Mouse (Mus musculus) lung, postnatal 14 days (tissue): ENCODE data around the gene Tacr2.

Source experiments
- DNase-seq: peaks from one replicate; pipeline ENCODE4 v3.0.0; 2021

The Tacr2 gene

GRCm38 (mm10) chr10:62306483-62306882, 54.2 kb downstream of the Tacr2 start:
- DNase-seq: no peak

GRCm38 (mm10) chr10:62308896-62309491, 56.8 kb downstream of the Tacr2 start:
- no peak for DNase-seq

GRCm38 (mm10) chr10:62309593-62309992, 57.4 kb downstream of the Tacr2 start:
- DNase-seq: no peak

GRCm38 (mm10) chr10:62310259-62311039, 58.2 kb downstream of the Tacr2 start:
- no peak for DNase-seq

GRCm38 (mm10) chr10:62311464-62311863, 59.2 kb downstream of the Tacr2 start:
- peak; percentile 65 for DNase-seq

- DNase-seq: no peak
These were observed 60.9 kb downstream of the Tacr2 start for GRCm38 (mm10) chr10:62313140-62313539.

GRCm38 (mm10) chr10:62313885-62314424, 61.7 kb downstream of the Tacr2 start:
- DNase-seq: no peak
